In the genomic region with DNA sequence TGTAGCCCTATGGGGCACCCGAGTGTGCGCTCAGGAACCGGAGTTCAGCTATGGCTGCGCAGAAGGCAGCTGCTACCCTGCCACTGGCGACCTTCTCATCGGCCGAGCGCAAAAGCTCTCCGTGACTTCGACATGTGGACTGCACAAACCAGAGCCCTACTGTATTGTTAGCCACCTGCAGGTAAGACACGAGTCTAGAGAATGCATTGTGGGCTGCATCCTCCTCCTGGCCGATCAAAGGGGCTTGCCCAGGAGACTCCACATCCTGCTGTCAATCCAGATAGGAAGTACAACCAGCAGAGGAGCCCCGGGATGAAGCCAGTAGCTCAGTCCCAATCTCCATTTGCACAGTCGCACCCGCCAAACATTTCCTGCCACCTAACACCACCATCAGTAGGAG, we compare ENCODE assay signal across 9 mouse cellular contexts. TPM values are rescaled to one million over a fixed set of nuclear protein-coding genes. Genes with fewer than 3 reads are reported as not detected.
DNase-seq lines count a peak whose midpoint lies in the region; ATAC-seq and TF ChIP-seq lines count a peak whose summit lies in the region.
"Had no signal": no experiment of that assay in that cellular context is flagged by ENCODE, and none has a peak within 500 bp of the region (broad histone marks: within the 10 kb centered on the region; RNA-seq: fewer than 3 reads in every experiment).

No protein-coding gene starts in this region.

- ATAC-seq in heart, postnatal 0 days (ENCODE audit: insufficient read depth, low read depth): no peak
- no peak for ATAC-seq in limb, embryonic 15.5 days (ENCODE audit: insufficient number of reproducible peaks, low FRiP score, low TSS enrichment, low read depth)
- ATAC-seq in stomach, embryonic 16.5 days (ENCODE audit: insufficient read depth, low FRiP score): no peak
- ATAC-seq in erythroblast, adult 5-6 weeks (replicated peaks; ENCODE audit: low FRiP score, poor library complexity, severe bottlenecking): no peak

- TF ChIP-seq EP300 in heart, postnatal 0 days (IDR thresholded peaks at IDR 0.05; ENCODE audit: low read depth): no peak

- H3K36me3 ChIP-seq in heart, postnatal 0 days (replicated peaks; ENCODE audit: control insufficient read depth, insufficient read depth, low read length): peaks cover 15% of the 10 kb centered on the region; the same call in 1 of the 2 replicates
- H3K36me3 ChIP-seq in limb, embryonic 15.5 days: peaks cover 8% of the 10 kb centered on the region
- H3K36me3 ChIP-seq in stomach, embryonic 16.5 days (ENCODE audit: control insufficient read depth, insufficient read depth, low read length): no peaks in the 10 kb centered on the region

- 5% methylated on average over 15 of the region's 15 CpGs for WGBS in heart, postnatal 0 days
- WGBS in limb, embryonic 15.5 days: 8% methylated on average over 15 of the region's 15 CpGs
- whole genome bisulfite sequencing in stomach, embryonic 16.5 days: 8% methylated on average over 15 of the region's 15 CpGs

- H3K4me1 ChIP-seq in heart, postnatal 0 days (ENCODE audit: control insufficient read depth, insufficient read depth): peaks cover 44% of the 10 kb centered on the region
- H3K4me1 ChIP-seq in limb, embryonic 15.5 days: peaks cover 44% of the 10 kb centered on the region
- peaks cover 39% of the 10 kb centered on the region for H3K4me1 ChIP-seq in stomach, embryonic 16.5 days (ENCODE audit: control insufficient read depth, insufficient read depth, low read length)

- H3K27me3 ChIP-seq in heart, postnatal 0 days (ENCODE audit: control insufficient read depth, insufficient read depth, low read length): no peaks in the 10 kb centered on the region
- no peaks in the 10 kb centered on the region for H3K27me3 ChIP-seq in limb, embryonic 15.5 days
- H3K27me3 ChIP-seq in stomach, embryonic 16.5 days (ENCODE audit: control insufficient read depth, insufficient read depth, low read length): no peaks in the 10 kb centered on the region

- peak overlapping the region; percentile 87 for H3K9ac ChIP-seq in heart, postnatal 0 days (replicated peaks; ENCODE audit: low read depth, low read length)
- H3K9ac ChIP-seq in limb, embryonic 15.5 days: no peak overlapping the region
- peak overlapping the region; percentile 91 for H3K9ac ChIP-seq in stomach, embryonic 16.5 days (ENCODE audit: low read length)

- H3K4me3 ChIP-seq in heart, postnatal 0 days (ENCODE audit: low read depth, low read length): peak overlapping the region; percentile 74
- H3K4me3 ChIP-seq in limb, embryonic 15.5 days: peak overlapping the region; percentile 62
- H3K4me3 ChIP-seq in stomach, embryonic 16.5 days (replicated peaks; ENCODE audit: low read length): peak overlapping the region; percentile 79
- H3K4me3 ChIP-seq: erythroblast, embryonic 14.5 days had no signal

- peak; percentile 41 to 77 for DNase-seq in adrenal gland, adult (ENCODE audit: inconsistent age in 2 of 2, low spot score in 1 of 2)
- no peak for DNase-seq in adrenal gland, adult 8-10 months
- peak; percentile 50 for DNase-seq in embryo, embryonic 9.5 days (ENCODE audit: extremely low spot score)
- no peak for DNase-seq in heart, postnatal 0 days (ENCODE audit: low spot score)
- no peak for DNase-seq in ovary, postnatal 10 days (ENCODE audit: low spot score)

- TF ChIP-seq CTCF in heart, postnatal 0 days (IDR thresholded peaks at IDR 0.05; ENCODE audit: low read depth): no peak

- peak overlapping the region; percentile 89 for H3K27ac ChIP-seq in heart, postnatal 0 days (ENCODE audit: low read depth)
- peak overlapping the region; percentile 80; the same call in 1 of the 2 replicates for H3K27ac ChIP-seq in limb, embryonic 15.5 days
- H3K27ac ChIP-seq in stomach, embryonic 16.5 days (ENCODE audit: low read length): peak overlapping the region; percentile 91

- H3K9me3 ChIP-seq in heart, postnatal 0 days (replicated peaks; ENCODE audit: control insufficient read depth, low read length): no peaks in the 10 kb centered on the region
- H3K9me3 ChIP-seq in limb, embryonic 15.5 days: no peaks in the 10 kb centered on the region
- H3K9me3 ChIP-seq in stomach, embryonic 16.5 days (replicated peaks; ENCODE audit: control insufficient read depth, low read length): no peaks in the 10 kb centered on the region

- peak overlapping the region; percentile 70 for H3K4me2 ChIP-seq in heart, postnatal 0 days (ENCODE audit: low read depth, low read length)
- peak overlapping the region; percentile 78 for H3K4me2 ChIP-seq in limb, embryonic 15.5 days
- H3K4me2 ChIP-seq in stomach, embryonic 16.5 days (ENCODE audit: low read depth, low read length): peak overlapping the region; percentile 78

RNA-seq across cellular contexts. Expression of a gene that starts 1.7 kb away (rescaled TPM):
- total RNA-seq in adrenal gland, adult 8-10 months (2022): 100 to 1,000 TPM; 109 to 247 (median 188) TPM
- 189 TPM in 2 replicates for total RNA-seq in heart, postnatal 0 days (2014; rRNA removed; ENCODE audit: low replicate concordance)
- 53.2 and 60.8 TPM in 2 replicates for polyA plus RNA-seq in heart, postnatal 0 days (2015; fragmentation: Nextera tagmentation; extraction: Ambion mirVana)
- 68.1 and 71.0 TPM in 2 replicates for polyA plus RNA-seq in limb, embryonic 15.5 days (2015; fragmentation: Nextera tagmentation; extraction: Ambion mirVana)
- 108 and 120 TPM in 2 replicates for polyA plus RNA-seq in stomach, embryonic 16.5 days (2015; fragmentation: Nextera tagmentation; extraction: Ambion mirVana)
- not detected in 2 replicates for total RNA-seq in erythroblast, adult 5-6 weeks (2015; ENCODE audit: low replicate concordance)
- 0.68 and 1.1 TPM in 2 replicates for total RNA-seq in erythroblast, adult 5-6 weeks (2017; ENCODE audit: low replicate concordance)

RNA-seq across cellular contexts. Expression of a gene that starts 26.1 kb away (rescaled TPM):
- not detected for total RNA-seq in adrenal gland, adult 8-10 months (2022)
- not detected in 2 replicates for total RNA-seq in heart, postnatal 0 days (2014; rRNA removed; ENCODE audit: low replicate concordance)
- polyA plus RNA-seq in heart, postnatal 0 days (2015; fragmentation: Nextera tagmentation; extraction: Ambion mirVana): not detected in 2 replicates
- polyA plus RNA-seq in limb, embryonic 15.5 days (2015; fragmentation: Nextera tagmentation; extraction: Ambion mirVana): not detected in 2 replicates
- polyA plus RNA-seq in stomach, embryonic 16.5 days (2015; fragmentation: Nextera tagmentation; extraction: Ambion mirVana): not detected in 2 replicates
- not detected in 2 replicates for total RNA-seq in erythroblast, adult 5-6 weeks (2015; ENCODE audit: low replicate concordance)
- total RNA-seq in erythroblast, adult 5-6 weeks (2017; ENCODE audit: low replicate concordance): not detected in 2 replicates
- polyA plus RNA-seq: erythroblast, embryonic 14.5 days had no signal

Comparison
In these comparisons a context has a peak if more than half of its experiments do, and no peak if none do; other contexts are left out.
1. DNase-seq: peak in adrenal gland, adult (2 of 2) and embryo, embryonic 9.5 days (single experiment); none in adrenal gland, adult 8-10 months (single experiment), heart, postnatal 0 days (single experiment) and ovary, postnatal 10 days (single experiment).
2. RNA of a gene that starts 1.7 kb away (total RNA-seq): 109 to 247 TPM in adrenal gland, adult 8-10 months and 189 TPM in heart, postnatal 0 days; 0.68 to 1.1 TPM in erythroblast, adult 5-6 weeks; every median in the first group is over 10 times any median in the second.
3. Peak in every context shown above with its lines, with median percentiles within 50 percentile points of each other: H3K27ac ChIP-seq, H3K4me2 ChIP-seq and H3K4me3 ChIP-seq.